Mouse (Mus musculus) erythroblast, embryonic 14.5 days (primary cell): ENCODE results near the gene Ccr4.

ENCODE experiments used
- GATA1 ChIP-seq: IDR thresholded peaks from 2 replicates; pipeline ENCODE4 v1.6.1; 2012; ENCODE audit warnings: low read length, inconsistent platforms, mixed read lengths
- TAL1 ChIP-seq: IDR thresholded peaks from 3 replicates; pipeline ENCODE4 v1.6.1; 2012; ENCODE audit warnings: low read length, inconsistent platforms, mixed read lengths

- no peak for TF ChIP-seq GATA1
- no peak for TF ChIP-seq TAL1
Measured at GRCm38 (mm10) chr9:114527085-114527484, 22.4 kb upstream of the Ccr4 start.
